23 mouse cellular contexts compared by ENCODE assay signal in the genomic region with DNA sequence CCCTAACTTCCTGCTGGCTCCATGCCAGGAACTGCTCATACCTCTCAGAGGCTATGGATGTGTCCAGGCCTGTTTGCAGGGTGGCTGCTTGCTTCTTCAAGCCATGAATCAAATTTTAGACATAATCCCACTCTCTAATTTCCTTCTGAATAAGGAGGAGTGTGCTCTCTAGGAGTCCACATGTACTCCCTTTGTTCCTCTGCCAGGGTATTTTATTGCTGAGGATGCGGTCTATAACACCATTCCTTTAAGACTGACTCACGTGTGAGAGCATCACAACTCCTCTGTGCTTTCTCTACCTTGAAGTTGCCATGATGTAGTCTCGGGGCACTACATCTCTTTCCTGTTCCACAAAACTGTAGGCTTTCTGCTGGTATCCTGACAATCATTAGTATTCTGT.
DNase-seq lines count a peak whose midpoint lies in the region; ATAC-seq lines count a peak whose summit lies in the region.
"Had no signal": no experiment of that assay in that cellular context is flagged by ENCODE, and none has a peak within 500 bp of the region (broad histone marks: within the 10 kb centered on the region; RNA-seq: fewer than 3 reads in every experiment).

No protein-coding gene starts in this region.

- 66% methylated on average over 3 of the region's 3 CpGs for WGBS in kidney, embryonic 14.5 days
- WGBS in stomach, embryonic 16.5 days: 73% methylated on average over 3 of the region's 3 CpGs

- no peak for ATAC-seq in kidney, embryonic 14.5 days (ENCODE audit: low FRiP score, low TSS enrichment)
- 0 out of 2 replicates have a peak, but pooled peaks have one; percentile 13 for ATAC-seq in stomach, embryonic 16.5 days (ENCODE audit: insufficient read depth, low FRiP score)
- ATAC-seq: CD4-positive, CD25-positive, alpha-beta regulatory T cell, adult 4 months; forebrain, embryonic 13.5 days; forebrain, embryonic 16.5 days had no signal

- no peak overlapping the region for H3K4me3 ChIP-seq in kidney, embryonic 14.5 days (ENCODE audit: low read length)
- H3K4me3 ChIP-seq in stomach, embryonic 16.5 days (replicated peaks; ENCODE audit: low read length): no peak overlapping the region
- H3K4me3 ChIP-seq: forebrain, embryonic 10.5 days; forebrain, embryonic 13.5 days; heart, adult 2 months; heart, embryonic 10.5 days; heart, embryonic 13.5 days; hindbrain, embryonic 12.5 days; hindbrain, embryonic 15.5 days had no signal

- H3K36me3 ChIP-seq in kidney, embryonic 14.5 days (ENCODE audit: control insufficient read depth, insufficient read depth, low read length): no peaks in the 10 kb centered on the region
- no peaks in the 10 kb centered on the region for H3K36me3 ChIP-seq in stomach, embryonic 16.5 days (ENCODE audit: control insufficient read depth, insufficient read depth, low read length)
- H3K36me3 ChIP-seq: forebrain, embryonic 10.5 days; heart, embryonic 10.5 days; heart, embryonic 13.5 days; hindbrain, embryonic 12.5 days; hindbrain, embryonic 15.5 days had no signal

- no peaks in the 10 kb centered on the region for H3K27me3 ChIP-seq in kidney, embryonic 14.5 days (ENCODE audit: control insufficient read depth, insufficient read depth, low read length)
- H3K27me3 ChIP-seq in stomach, embryonic 16.5 days (ENCODE audit: control insufficient read depth, insufficient read depth, low read length): no peaks in the 10 kb centered on the region
- H3K27me3 ChIP-seq: forebrain, embryonic 13.5 days; hindbrain, embryonic 12.5 days; hindbrain, embryonic 15.5 days had no signal

- intact Hi-C loops in heart, postnatal 14 days (cut with DNase I): no loop called here

- peak; percentile 16 for DNase-seq in kidney, postnatal 10 days
- DNase-seq in urinary bladder, adult 18-20 months (ENCODE audit: low spot score in 2 of 2): peak; percentile 7 to 11
- no peak for DNase-seq in urinary bladder, postnatal 4 days (ENCODE audit: low spot score in 2 of 2)
- peak; percentile 18 for DNase-seq in 3134 (ENCODE audit: extremely low read depth, insufficient read length, low spot score)
- DNase-seq in heart, postnatal 14 days: no peak
- no peak for DNase-seq in spleen, postnatal 10 days (ENCODE audit: low spot score in 2 of 2)
- DNase-seq: adrenal gland, postnatal 10 days; adrenal gland, postnatal 36 days; cerebellum, adult 18-20 months; cerebellum, adult 9-10 months; gastrocnemius, postnatal 10 days; gastrocnemius, postnatal 36 days; heart, adult 2 months had no signal

- H3K4me1 ChIP-seq in kidney, embryonic 14.5 days (ENCODE audit: control insufficient read depth, insufficient read depth, low read length): no peaks in the 10 kb centered on the region
- H3K4me1 ChIP-seq in stomach, embryonic 16.5 days (ENCODE audit: control insufficient read depth, insufficient read depth, low read length): no peaks in the 10 kb centered on the region
- H3K4me1 ChIP-seq: forebrain, embryonic 13.5 days; heart, embryonic 10.5 days; heart, embryonic 13.5 days; hindbrain, embryonic 12.5 days; hindbrain, embryonic 15.5 days had no signal

- no peak overlapping the region for H3K9ac ChIP-seq in kidney, embryonic 14.5 days (ENCODE audit: low read depth, low read length)
- no peak overlapping the region for H3K9ac ChIP-seq in stomach, embryonic 16.5 days (ENCODE audit: low read length)
- H3K9ac ChIP-seq: forebrain, embryonic 13.5 days; heart, embryonic 13.5 days; hindbrain, embryonic 12.5 days; hindbrain, embryonic 15.5 days had no signal

- no peak overlapping the region for H3K27ac ChIP-seq in kidney, embryonic 14.5 days (ENCODE audit: low read depth, low read length)
- H3K27ac ChIP-seq in stomach, embryonic 16.5 days (ENCODE audit: low read length): no peak overlapping the region
- H3K27ac ChIP-seq: forebrain, embryonic 10.5 days; forebrain, embryonic 13.5 days; heart, adult 2 months; heart, embryonic 10.5 days; heart, embryonic 13.5 days; hindbrain, embryonic 12.5 days; hindbrain, embryonic 15.5 days had no signal

- no peak overlapping the region for H3K4me2 ChIP-seq in kidney, embryonic 14.5 days (replicated peaks; ENCODE audit: low read depth, low read length)
- H3K4me2 ChIP-seq in stomach, embryonic 16.5 days (ENCODE audit: low read depth, low read length): no peak overlapping the region
- H3K4me2 ChIP-seq: forebrain, embryonic 13.5 days; heart, embryonic 13.5 days; hindbrain, embryonic 12.5 days; hindbrain, embryonic 15.5 days had no signal

- no peaks in the 10 kb centered on the region for H3K9me3 ChIP-seq in kidney, embryonic 14.5 days (ENCODE audit: control insufficient read depth, low read length)
- H3K9me3 ChIP-seq in stomach, embryonic 16.5 days (replicated peaks; ENCODE audit: control insufficient read depth, low read length): no peaks in the 10 kb centered on the region
- H3K9me3 ChIP-seq: forebrain, embryonic 10.5 days; forebrain, embryonic 13.5 days; heart, embryonic 10.5 days; heart, embryonic 13.5 days; hindbrain, embryonic 12.5 days; hindbrain, embryonic 15.5 days had no signal

Comparison
In these comparisons a context has a peak if more than half of its experiments do, and no peak if none do; other contexts are left out.
1. DNase-seq: peak in kidney, postnatal 10 days (single experiment), urinary bladder, adult 18-20 months (2 of 2) and 3134 (single experiment); none in urinary bladder, postnatal 4 days (0 of 2), heart, postnatal 14 days (0 of 2) and spleen, postnatal 10 days (0 of 2).